Mouse (Mus musculus) E14TG2a.4 (cell line): ENCODE measurements around the gene Tdrd1.
A peak's percentile ranks its signal among the peaks of the same experiment; 100 is the strongest.
"Not testable (repeated sequence)": the region's sequence is repeated elsewhere in the genome, so short reads cannot be mapped to it uniquely, and the experiment has no call there.

ENCODE experiments used
- H3K27me3 ChIP-seq: 2 replicates; pipeline ENCODE4 v1.6.1; 2014; ENCODE audit warnings: low read length, control low read depth; ENCODE audit not compliant: insufficient read depth
- H3K36me3 ChIP-seq: 2 replicates; pipeline ENCODE4 v1.6.1; 2014; ENCODE audit warnings: low read length, control low read depth; ENCODE audit not compliant: insufficient read depth
- H3K4me1 ChIP-seq: replicated peaks from 2 replicates; pipeline ENCODE4 v1.6.1; 2014; ENCODE audit warnings: low read depth, low read length, control low read depth
- H3K4me3 ChIP-seq: replicated peaks from 2 replicates; pipeline ENCODE4 v1.5.1; 2014; ENCODE audit warnings: mild to moderate bottlenecking, low read length
- H3K9me3 ChIP-seq: 2 replicates; pipeline ENCODE4 v1.6.1; 2014; ENCODE audit warnings: low read length, control low read depth
- CTCF ChIP-seq: conservative IDR thresholded peaks from 2 replicates; pipeline ENCODE4 v1.5.1; 2014; ENCODE audit warnings: low read length
- NANOG ChIP-seq: IDR thresholded peaks from 2 replicates; pipeline ENCODE4 v1.6.1; 2014; ENCODE audit warnings: borderline replicate concordance, low read length, mixed read lengths
- POU5F1 ChIP-seq: IDR thresholded peaks from 2 replicates; pipeline ENCODE4 v1.6.1; 2014; ENCODE audit warnings: low read length, borderline replicate concordance

The Tdrd1 gene

GRCm38 (mm10) chr19:56826047-56826631 is at the start of gene Tdrd1:
Gene Tdrd1, plus strand, starts transcription at chr19:56826209.
- H3K4me1 ChIP-seq = peaks cover 11% of the 10 kb centered on the region
- peak within 1 kb of the TSS; percentile 61 for H3K4me3 ChIP-seq
- TF ChIP-seq CTCF = no peak
- no peak for TF ChIP-seq NANOG
- no peak for TF ChIP-seq POU5F1
- H3K36me3 ChIP-seq = no peaks in the 10 kb centered on the region
- no peaks in the 10 kb centered on the region for H3K9me3 ChIP-seq
- H3K27me3 ChIP-seq = peaks cover 60% of the 10 kb centered on the region

GRCm38 (mm10) chr19:56776719-56777382 is 49.2 kb upstream of the Tdrd1 start:
- H3K36me3 ChIP-seq = no peaks in the 10 kb centered on the region
- peaks cover 53% of the 10 kb centered on the region for H3K4me1 ChIP-seq
- H3K9me3 ChIP-seq = no peaks in the 10 kb centered on the region
- TF ChIP-seq NANOG (no peak), CTCF (peak; percentile 24; the same call in 1 of the 2 replicates)
- H3K4me3 ChIP-seq = no peak overlapping the region
- peaks cover 27% of the 10 kb centered on the region for H3K27me3 ChIP-seq

- not testable (repeated sequence) for H3K9me3 ChIP-seq, H3K4me3 ChIP-seq, H3K36me3 ChIP-seq
- peaks cover 37% of the 10 kb centered on the region for H3K4me1 ChIP-seq
- H3K27me3 ChIP-seq = peaks cover 27% of the 10 kb centered on the region
Observed at GRCm38 (mm10) chr19:56778532-56778931, 47.5 kb upstream of the Tdrd1 start.

GRCm38 (mm10) chr19:56787911-56788310 is 38.1 kb upstream of the Tdrd1 start:
- Histone ChIP-seq H3K4me3 (no peak overlapping the region), H3K4me1 (peaks cover 10% of the 10 kb centered on the region; the same call in 1 of the 2 replicates), H3K9me3 (no peaks in the 10 kb centered on the region), H3K36me3 (peaks cover 51% of the 10 kb centered on the region), H3K27me3 (no peaks in the 10 kb centered on the region)
- TF ChIP-seq NANOG (no peak), CTCF (no peak), POU5F1 (no peak)

GRCm38 (mm10) chr19:56788952-56789351 is 37.1 kb upstream of the Tdrd1 start:
- no peaks in the 10 kb centered on the region for H3K9me3 ChIP-seq
- peaks cover 10% of the 10 kb centered on the region; the same call in 1 of the 2 replicates for H3K4me1 ChIP-seq
- peaks cover 56% of the 10 kb centered on the region for H3K36me3 ChIP-seq
- no peaks in the 10 kb centered on the region for H3K27me3 ChIP-seq
- H3K4me3 ChIP-seq = no peak overlapping the region
- TF ChIP-seq CTCF = no peak
- no peak for TF ChIP-seq NANOG
- TF ChIP-seq POU5F1 = no peak

- TF ChIP-seq CTCF = no peak
- TF ChIP-seq POU5F1 = no peak
- no peak for TF ChIP-seq NANOG
- no peaks in the 10 kb centered on the region for H3K27me3 ChIP-seq
- no peaks in the 10 kb centered on the region for H3K4me1 ChIP-seq
- no peaks in the 10 kb centered on the region for H3K9me3 ChIP-seq
- peaks cover 93% of the 10 kb centered on the region for H3K36me3 ChIP-seq
- H3K4me3 ChIP-seq = no peak overlapping the region
Observed at GRCm38 (mm10) chr19:56797376-56797775, 28.6 kb upstream of the Tdrd1 start.

- Histone ChIP-seq H3K4me3 (no peak overlapping the region), H3K27me3 (no peaks in the 10 kb centered on the region), H3K9me3 (no peaks in the 10 kb centered on the region), H3K4me1 (no peaks in the 10 kb centered on the region), H3K36me3 (peaks cover 95% of the 10 kb centered on the region)
- no peak for TF ChIP-seq CTCF
- no peak for TF ChIP-seq NANOG
- TF ChIP-seq POU5F1 = no peak
Observed at GRCm38 (mm10) chr19:56800226-56800625, 25.8 kb upstream of the Tdrd1 start.

- Histone ChIP-seq H3K4me1 (no peaks in the 10 kb centered on the region), H3K4me3 (no peak overlapping the region), H3K9me3 (no peaks in the 10 kb centered on the region), H3K36me3 (peaks cover 96% of the 10 kb centered on the region), H3K27me3 (no peaks in the 10 kb centered on the region)
- TF ChIP-seq POU5F1 = no peak
- TF ChIP-seq NANOG = no peak
- TF ChIP-seq CTCF = no peak
Observed at GRCm38 (mm10) chr19:56800930-56801655, 24.9 kb upstream of the Tdrd1 start.
